Mouse (Mus musculus): ENCODE results near the gene Kctd18.

DNA sequence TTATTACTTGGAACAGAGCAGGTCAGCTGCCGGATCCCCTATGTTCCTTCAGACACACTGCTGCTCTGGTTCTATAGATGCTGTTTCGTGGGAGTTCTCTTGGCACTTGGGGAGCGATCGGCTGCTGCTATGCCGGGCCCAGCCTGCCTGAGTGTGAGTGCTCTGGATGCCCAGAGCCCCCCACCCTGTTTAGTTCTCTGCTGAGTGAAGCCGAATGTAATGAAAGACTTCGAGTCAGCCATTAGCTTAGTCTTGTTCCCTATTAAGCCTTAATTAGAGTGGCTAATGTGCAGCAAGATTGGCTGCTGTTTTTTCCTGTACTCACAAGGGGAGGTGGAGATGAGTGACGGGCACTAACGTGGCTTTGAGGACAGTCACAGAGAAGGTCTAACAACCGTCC, 78.1 kb downstream of the Kctd18 start:
- TF ChIP-seq CTCF (IDR thresholded peaks at IDR 0.05; ENCODE audit: low read depth): no peak
- TF ChIP-seq EP300 (IDR thresholded peaks at IDR 0.05; ENCODE audit: low read depth): no peak

All from liver, postnatal 0 days (tissue).